Mouse (Mus musculus) forebrain, embryonic 16.5 days (tissue): ENCODE measurements at regions not wholly inside any gene's neighbourhood (a gene's known extent, or its start where the extent isn't known, plus 50 kb on each side); places are given as distances from the start of the nearest gene placed in this dataset.

Experiments
- ATAC-seq: fragments of 200-750 bp; cut with Nextera tagmentation; 2 replicates; pipeline ENCODE4 v1.8.0; 2017; ENCODE audit warnings: mild to moderate bottlenecking, moderate library complexity
- H3K27ac ChIP-seq: fragments of 300-500 bp; sonication (generic); 2 replicates; pipeline ENCODE4 v1.5.1; 2014; ENCODE audit warnings: low read length, control low read depth
- H3K27me3 ChIP-seq: fragments of 300-500 bp; sonication (generic); replicated peaks from 2 replicates; pipeline ENCODE4 v1.6.1; 2014; ENCODE audit warnings: low read length; ENCODE audit not compliant: control insufficient read depth, insufficient read depth
- H3K36me3 ChIP-seq: fragments of 300-500 bp; sonication (generic); 2 replicates; pipeline ENCODE4 v1.6.1; 2014; ENCODE audit not compliant: control insufficient read depth, insufficient read depth
- H3K4me1 ChIP-seq: fragments of 300-500 bp; sonication (generic); replicated peaks from 2 replicates; pipeline ENCODE4 v1.6.1; 2014; ENCODE audit warnings: low read length; ENCODE audit not compliant: control insufficient read depth, insufficient read depth
- H3K4me2 ChIP-seq: fragments of 300-500 bp; sonication (generic); 2 replicates; pipeline ENCODE4 v1.6.1; 2014; ENCODE audit warnings: mild to moderate bottlenecking, low read length, control low read depth
- H3K4me3 ChIP-seq: fragments of 300-500 bp; sonication (generic); replicated peaks from 2 replicates; pipeline ENCODE4 v1.5.1; 2014; ENCODE audit warnings: mild to moderate bottlenecking, low read length, control low read depth
- H3K9ac ChIP-seq: fragments of 300-500 bp; sonication (generic); replicated peaks from 2 replicates; pipeline ENCODE4 v1.6.1; 2014; ENCODE audit warnings: low read depth, low read length, control low read depth
- H3K9me3 ChIP-seq: fragments of 300-500 bp; sonication (generic); 2 replicates; pipeline ENCODE4 v1.6.1; 2016; ENCODE audit warnings: low read length; ENCODE audit not compliant: control insufficient read depth
- WGBS: fragments of 180-500 bp; shearing (Covaris S2); extraction: QIAGEN DNeasy Blood & Tissue Kit; methylation state at CpG from one replicate; pipeline ENCODE4 v1.1.7; 2014; 5-methylcytosine and 5-hydroxymethylcytosine counted together

- H3K36me3 ChIP-seq: no peaks in the 10 kb centered on the region
- no peaks in the 10 kb centered on the region for H3K27me3 ChIP-seq
- H3K9ac ChIP-seq: no peak overlapping the region
- H3K9me3 ChIP-seq: no peaks in the 10 kb centered on the region
- no peak overlapping the region for H3K4me3 ChIP-seq
- no peak overlapping the region for H3K4me2 ChIP-seq
- 92% methylated on average over 5 of the region's 5 CpGs for WGBS
- H3K4me1 ChIP-seq: peaks cover 13% of the 10 kb centered on the region
- no peak for ATAC-seq
- H3K27ac ChIP-seq: no peak overlapping the region
Measured at GRCm38 (mm10) chr11:22592706-22593105, 80.8 kb downstream of the Tmem17 start.

DNA sequence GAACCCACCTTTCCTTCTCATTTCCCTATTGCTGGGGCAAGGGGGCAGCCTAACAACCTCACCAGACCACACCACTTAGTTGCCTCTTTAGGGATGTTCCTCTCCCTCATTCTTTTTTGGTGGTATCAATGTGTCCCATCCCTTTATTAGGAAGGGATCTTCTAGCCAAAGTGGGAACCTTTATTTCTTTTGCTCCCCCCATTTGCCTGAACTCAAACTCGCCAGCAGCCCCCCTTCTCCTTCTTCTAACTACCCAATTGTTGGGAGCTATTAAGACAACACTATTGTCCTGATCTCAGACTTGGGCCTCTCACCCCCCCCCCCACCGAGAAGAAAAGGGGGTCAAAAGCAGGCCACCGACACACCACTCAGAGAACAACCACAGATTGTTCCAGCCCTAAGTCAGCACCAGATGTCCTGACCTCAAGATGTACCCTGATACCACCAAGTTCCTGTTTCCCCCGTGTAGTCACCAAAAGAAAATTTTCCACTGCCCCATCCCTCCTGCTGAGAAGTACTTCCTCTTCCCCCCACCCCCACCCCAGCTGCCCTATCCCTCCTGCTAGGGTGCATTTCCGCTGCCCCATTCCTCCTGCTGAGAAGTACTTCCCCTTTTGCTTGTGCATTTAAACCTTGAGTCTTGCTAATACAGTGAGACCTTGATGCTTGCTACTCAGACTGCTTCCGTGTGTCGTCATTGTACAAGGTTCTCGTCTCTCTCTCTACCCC lies 84.4 kb downstream of the Tmem17 start:
- 85% methylated on average over 8 of the region's 8 CpGs for WGBS
- no peak overlapping the region for H3K4me2 ChIP-seq
- H3K27me3 ChIP-seq: no peaks in the 10 kb centered on the region
- no peaks in the 10 kb centered on the region for H3K36me3 ChIP-seq
- ATAC-seq: no peak
- H3K4me3 ChIP-seq: no peak overlapping the region
- no peak overlapping the region for H3K9ac ChIP-seq
- H3K4me1 ChIP-seq: no peaks in the 10 kb centered on the region
- H3K27ac ChIP-seq: no peak overlapping the region
- H3K9me3 ChIP-seq: no peaks in the 10 kb centered on the region

GRCm38 (mm10) chr11:22596805-22597149 lies 84.9 kb downstream of the Tmem17 start:
- WGBS: 91% methylated on average over 2 of the region's 2 CpGs
- H3K27me3 ChIP-seq: no peaks in the 10 kb centered on the region
- no peak overlapping the region for H3K4me3 ChIP-seq
- no peaks in the 10 kb centered on the region for H3K9me3 ChIP-seq
- no peak overlapping the region for H3K9ac ChIP-seq
- H3K4me2 ChIP-seq: no peak overlapping the region
- H3K27ac ChIP-seq: no peak overlapping the region
- no peak for ATAC-seq
- no peaks in the 10 kb centered on the region for H3K36me3 ChIP-seq
- no peaks in the 10 kb centered on the region for H3K4me1 ChIP-seq

DNA sequence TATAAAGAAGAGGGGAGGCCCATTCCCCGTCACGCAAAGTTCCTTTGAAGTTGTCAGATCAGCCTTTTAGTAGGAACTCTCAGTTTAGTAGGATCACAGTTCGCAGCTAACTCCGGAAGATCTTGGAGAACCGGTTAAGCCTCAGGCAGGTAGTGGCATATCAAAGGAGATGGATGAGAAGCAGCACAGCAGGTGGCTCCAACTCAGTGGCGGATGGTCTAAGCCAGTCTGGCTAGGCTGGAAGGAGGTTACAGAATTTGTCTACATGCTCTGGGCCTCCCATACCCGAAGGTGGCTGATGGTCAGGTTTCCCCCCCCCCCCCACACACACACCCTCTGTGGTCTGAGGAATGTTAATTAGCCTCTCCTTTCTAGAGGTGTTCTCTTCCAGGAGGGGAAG lies 88.5 kb downstream of the Tmem17 start:
- Histone ChIP-seq H3K36me3 (no peaks in the 10 kb centered on the region), H3K27ac (no peak overlapping the region), H3K27me3 (no peaks in the 10 kb centered on the region), H3K4me2 (no peak overlapping the region), H3K9ac (no peak overlapping the region), H3K4me3 (no peak overlapping the region), H3K9me3 (no peaks in the 10 kb centered on the region), H3K4me1 (no peaks in the 10 kb centered on the region)
- 61% methylated on average over 7 of the region's 7 CpGs for WGBS
- no peak for ATAC-seq

DNA sequence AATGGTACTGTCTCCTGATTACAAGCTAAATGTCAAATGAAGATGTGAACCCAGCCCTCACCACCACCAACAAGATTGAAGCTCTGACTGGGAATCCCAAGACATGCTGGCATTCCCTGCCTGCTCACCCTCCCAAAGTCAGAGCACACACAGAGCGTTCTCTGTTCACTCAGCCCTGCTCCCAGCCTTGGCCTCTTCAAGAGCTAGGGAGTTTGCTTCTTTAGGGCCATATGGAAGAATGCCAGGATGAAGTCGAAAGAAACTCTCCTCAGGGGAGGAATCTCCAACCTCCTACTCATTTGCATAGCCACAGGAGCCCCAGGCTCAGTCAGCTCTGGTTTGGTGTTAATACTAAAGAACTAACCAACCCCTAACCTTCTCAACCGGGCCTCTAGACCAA lies 90.1 kb downstream of the Tmem17 start:
- ATAC-seq: peak; percentile 47; the same call in 1 of the 2 replicates
- Histone ChIP-seq H3K36me3 (no peaks in the 10 kb centered on the region), H3K4me1 (no peaks in the 10 kb centered on the region), H3K27me3 (no peaks in the 10 kb centered on the region), H3K27ac (no peak overlapping the region), H3K9ac (no peak overlapping the region), H3K9me3 (no peaks in the 10 kb centered on the region), H3K4me3 (no peak overlapping the region), H3K4me2 (no peak overlapping the region)
- WGBS: 12% methylated on average over 3 of the region's 3 CpGs

GRCm38 (mm10) chr11:22602610-22603009 lies 90.7 kb downstream of the Tmem17 start:
- Histone ChIP-seq H3K36me3 (no peaks in the 10 kb centered on the region), H3K9me3 (no peaks in the 10 kb centered on the region), H3K9ac (no peak overlapping the region), H3K27ac (no peak overlapping the region), H3K4me3 (no peak overlapping the region), H3K4me1 (no peaks in the 10 kb centered on the region), H3K27me3 (no peaks in the 10 kb centered on the region), H3K4me2 (no peak overlapping the region)
- no peak for ATAC-seq
- WGBS: 83% methylated on average over 3 of the region's 3 CpGs

GRCm38 (mm10) chr11:22603397-22603796 lies 91.5 kb downstream of the Tmem17 start:
- no peaks in the 10 kb centered on the region for H3K4me1 ChIP-seq
- no peak overlapping the region for H3K9ac ChIP-seq
- no peak overlapping the region for H3K27ac ChIP-seq
- no peaks in the 10 kb centered on the region for H3K9me3 ChIP-seq
- no peaks in the 10 kb centered on the region for H3K36me3 ChIP-seq
- WGBS: 83% methylated on average over 1 of the region's 1 CpGs
- no peaks in the 10 kb centered on the region for H3K27me3 ChIP-seq
- H3K4me2 ChIP-seq: no peak overlapping the region
- H3K4me3 ChIP-seq: no peak overlapping the region
- ATAC-seq: no peak

DNA sequence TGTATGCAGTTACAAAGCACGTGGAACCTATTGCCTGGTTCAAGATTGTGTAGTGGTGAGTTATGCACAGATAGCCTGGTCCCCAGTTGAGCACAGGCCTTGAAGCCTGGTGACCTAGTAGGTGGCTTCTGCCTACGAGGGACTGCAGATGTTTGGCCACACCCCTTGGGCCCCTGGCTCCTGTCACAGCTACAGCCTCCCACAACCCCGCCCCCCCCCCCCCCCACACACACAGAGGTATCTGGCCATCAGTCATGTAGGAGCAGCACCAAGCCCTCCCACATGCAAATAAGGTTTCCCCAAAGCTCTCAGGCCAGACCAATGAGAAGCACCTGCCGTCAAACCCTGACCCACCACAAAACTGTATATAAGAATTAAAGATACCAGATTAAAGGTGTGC lies 94.5 kb downstream of the Tmem17 start:
- WGBS: 70% methylated on average over 4 of the region's 4 CpGs
- Histone ChIP-seq H3K36me3 (no peaks in the 10 kb centered on the region), H3K27ac (no peak overlapping the region), H3K4me3 (no peak overlapping the region), H3K4me2 (no peak overlapping the region), H3K27me3 (no peaks in the 10 kb centered on the region), H3K4me1 (peaks cover 8% of the 10 kb centered on the region), H3K9ac (no peak overlapping the region), H3K9me3 (no peaks in the 10 kb centered on the region)
- ATAC-seq: no peak

DNA sequence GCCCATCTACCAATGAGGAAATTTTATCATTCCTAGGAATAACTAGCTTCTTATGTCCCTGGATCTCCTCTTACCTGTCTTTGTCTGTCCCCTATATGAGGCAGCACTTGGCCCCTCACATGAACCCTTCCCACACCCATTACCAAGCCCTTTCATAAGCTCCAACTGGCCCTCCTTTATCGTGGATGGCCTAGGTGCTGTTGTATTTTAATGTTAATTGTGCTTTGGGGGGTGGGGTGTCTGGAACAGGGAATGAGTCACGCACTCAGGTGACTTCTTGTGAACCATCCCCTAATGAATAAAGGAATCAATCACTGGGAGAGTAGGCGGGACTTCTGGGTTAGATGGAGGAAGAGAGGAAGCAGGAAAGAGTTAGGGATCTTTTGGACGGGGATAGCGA lies 95.8 kb downstream of the Tmem17 start:
- no peak for ATAC-seq
- H3K9me3 ChIP-seq: no peaks in the 10 kb centered on the region
- H3K4me2 ChIP-seq: no peak overlapping the region
- 72% methylated on average over 5 of the region's 5 CpGs for WGBS
- H3K27me3 ChIP-seq: no peaks in the 10 kb centered on the region
- H3K4me1 ChIP-seq: peaks cover 9% of the 10 kb centered on the region
- no peak overlapping the region for H3K27ac ChIP-seq
- H3K4me3 ChIP-seq: no peak overlapping the region
- no peaks in the 10 kb centered on the region for H3K36me3 ChIP-seq
- H3K9ac ChIP-seq: no peak overlapping the region

DNA sequence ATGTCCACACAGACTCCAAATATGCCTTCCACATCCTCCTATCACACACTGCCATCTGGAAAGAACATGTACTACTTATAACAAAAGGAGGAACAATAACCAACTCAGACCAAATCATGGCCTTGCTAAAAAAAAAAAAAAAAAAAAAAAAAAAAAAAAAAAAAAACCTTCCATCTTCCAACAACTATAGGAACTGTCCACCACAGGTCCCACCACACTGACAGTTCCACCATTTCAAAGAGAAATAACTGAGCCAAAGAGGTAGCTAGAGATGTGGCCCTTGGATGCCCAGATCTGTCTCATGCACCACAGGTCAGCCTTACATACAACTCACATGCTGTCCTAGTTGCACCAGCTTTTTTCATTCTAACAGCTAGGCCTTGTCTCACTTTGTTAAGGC lies 97.1 kb downstream of the Tmem17 start:
- no peaks in the 10 kb centered on the region for H3K9me3 ChIP-seq
- no peak for ATAC-seq
- no peaks in the 10 kb centered on the region for H3K36me3 ChIP-seq
- H3K9ac ChIP-seq: no peak overlapping the region
- no peaks in the 10 kb centered on the region for H3K27me3 ChIP-seq
- no peak overlapping the region for H3K27ac ChIP-seq
- no peak overlapping the region for H3K4me3 ChIP-seq
- H3K4me2 ChIP-seq: no peak overlapping the region
- peaks cover 9% of the 10 kb centered on the region for H3K4me1 ChIP-seq
